Mouse (Mus musculus): ENCODE measurements at regions not wholly inside any gene's neighbourhood (a gene's known extent, or its start where the extent isn't known, plus 50 kb on each side); places are given as distances from the start of the nearest gene placed in this dataset.
"Not testable (repeated sequence)": the region's sequence is repeated elsewhere in the genome, so short reads cannot be mapped to it uniquely, and the experiment has no call there.

DNA sequence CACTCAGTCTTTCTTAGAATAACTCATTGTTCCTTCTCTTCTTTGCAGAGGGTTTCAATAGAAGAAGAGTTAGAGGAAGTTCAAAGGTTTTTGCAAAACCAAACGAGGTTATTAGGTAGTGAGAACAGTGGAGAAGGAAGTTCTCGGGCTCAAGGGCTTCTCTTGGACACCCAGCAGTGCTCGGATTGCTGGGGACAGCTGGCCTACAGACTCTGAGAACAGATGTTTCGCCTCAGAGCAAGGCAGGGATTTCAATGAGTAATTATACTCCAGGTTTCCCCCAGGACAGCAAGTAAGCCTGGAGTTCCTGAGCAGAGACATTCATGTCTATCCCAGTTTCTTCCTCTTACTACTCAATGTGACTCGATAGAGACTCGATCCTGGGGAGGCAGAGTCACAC, 94.4 kb downstream of the Cd24a start:
- DNase-seq (ENCODE audit: low spot score in 2 of 2), result no peak

DNA sequence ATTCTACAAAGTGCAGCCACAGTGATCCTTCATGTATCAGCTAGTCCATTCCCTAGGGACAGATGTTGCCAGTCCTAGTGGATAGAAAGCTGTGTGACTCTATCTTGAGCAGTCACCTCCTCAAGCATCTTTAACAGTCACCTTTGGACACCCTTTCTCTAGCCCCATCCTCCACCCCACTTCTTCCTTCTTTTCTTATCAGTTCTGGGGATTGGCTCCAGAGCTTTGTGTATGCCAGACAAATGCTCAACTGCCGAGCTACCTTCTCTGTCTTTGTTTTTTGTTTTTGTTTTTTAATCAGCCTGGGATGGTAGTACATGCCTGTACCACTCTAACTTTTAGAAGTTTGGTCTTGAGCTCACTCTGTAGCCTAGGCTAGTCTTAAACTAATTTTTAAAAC, 96.7 kb downstream of the Cd24a start:
- no peak for DNase-seq (ENCODE audit: low spot score in 2 of 2)

DNA sequence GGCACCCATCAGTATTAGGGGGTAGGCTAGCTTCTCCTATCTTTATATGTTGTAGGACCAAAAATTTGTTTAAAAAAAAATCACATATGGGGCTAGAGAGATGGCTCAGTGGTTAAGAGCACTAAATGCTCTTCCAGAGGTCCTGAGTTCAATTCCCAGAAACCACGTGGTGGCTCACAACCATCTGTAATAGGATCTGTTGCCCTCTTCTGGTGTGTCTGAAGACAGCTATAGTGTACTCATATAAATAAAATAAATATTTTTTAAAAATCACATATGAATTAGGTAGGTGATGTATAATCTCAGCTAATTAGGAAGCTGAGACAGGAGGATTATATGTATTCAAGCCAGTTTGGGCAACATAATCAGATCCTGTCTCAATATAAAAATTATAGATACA, 97.4 kb downstream of the Cd24a start:
- not testable (repeated sequence) for DNase-seq (ENCODE audit: low spot score in 2 of 2)

DNA sequence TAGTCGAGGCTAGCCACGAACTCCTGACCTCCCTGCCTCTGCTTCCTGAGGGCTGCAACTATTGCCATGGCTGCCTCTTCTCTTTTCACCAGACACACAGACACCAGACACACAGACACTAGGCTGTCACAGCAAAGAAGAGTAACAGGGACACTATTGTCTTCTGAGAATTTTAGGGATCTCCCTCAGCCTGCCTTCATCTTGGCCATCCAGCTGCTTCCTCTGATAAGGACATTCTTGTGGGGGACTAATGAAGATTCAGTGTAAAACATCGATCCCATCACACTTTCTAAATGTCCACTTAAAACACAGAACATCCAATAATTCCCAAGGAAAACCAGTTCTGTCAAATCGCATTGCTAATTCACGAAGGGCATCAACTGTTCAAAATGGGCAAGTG, 98.2 kb downstream of the Cd24a start:
- no peak for DNase-seq (ENCODE audit: low spot score in 2 of 2)

DNA sequence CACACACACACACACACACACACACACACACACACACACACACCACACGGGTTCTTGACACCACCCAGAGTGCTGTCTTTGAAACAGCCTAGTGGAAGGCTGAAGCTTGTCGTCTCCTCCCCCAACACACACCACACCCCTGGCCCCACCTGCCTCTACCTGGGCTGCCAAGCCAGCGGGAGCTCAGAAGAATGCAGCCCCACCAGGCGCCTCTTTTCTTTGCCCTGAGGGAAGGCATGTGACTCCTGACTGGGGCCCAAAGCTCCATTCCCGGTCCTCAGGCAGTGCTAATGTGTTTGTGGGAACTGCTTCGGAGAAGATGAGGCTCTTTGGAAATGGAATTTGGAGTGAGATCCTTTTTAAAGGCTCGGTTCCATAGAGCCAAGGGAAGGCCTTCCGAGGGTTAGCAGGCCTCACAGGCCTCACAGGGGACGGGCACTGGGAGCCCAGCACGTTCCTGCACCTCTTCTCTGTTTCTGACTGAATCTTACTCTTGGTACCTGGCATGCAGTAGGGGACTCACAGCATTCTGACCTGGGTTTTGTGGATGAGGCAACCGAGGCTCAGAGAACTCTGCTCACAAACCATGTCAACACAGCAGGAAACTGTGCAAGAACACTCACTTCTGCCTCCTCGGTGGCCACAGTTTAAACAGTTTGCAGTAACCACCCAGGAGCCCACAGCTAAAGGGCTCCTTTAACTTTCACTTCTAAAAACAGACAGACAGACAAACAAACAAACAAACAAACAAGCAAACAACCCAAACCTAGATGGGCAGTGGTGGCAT, 106.4 kb downstream of the Cd24a start:
- no peak for DNase-seq (ENCODE audit: low spot score in 2 of 2)

DNA sequence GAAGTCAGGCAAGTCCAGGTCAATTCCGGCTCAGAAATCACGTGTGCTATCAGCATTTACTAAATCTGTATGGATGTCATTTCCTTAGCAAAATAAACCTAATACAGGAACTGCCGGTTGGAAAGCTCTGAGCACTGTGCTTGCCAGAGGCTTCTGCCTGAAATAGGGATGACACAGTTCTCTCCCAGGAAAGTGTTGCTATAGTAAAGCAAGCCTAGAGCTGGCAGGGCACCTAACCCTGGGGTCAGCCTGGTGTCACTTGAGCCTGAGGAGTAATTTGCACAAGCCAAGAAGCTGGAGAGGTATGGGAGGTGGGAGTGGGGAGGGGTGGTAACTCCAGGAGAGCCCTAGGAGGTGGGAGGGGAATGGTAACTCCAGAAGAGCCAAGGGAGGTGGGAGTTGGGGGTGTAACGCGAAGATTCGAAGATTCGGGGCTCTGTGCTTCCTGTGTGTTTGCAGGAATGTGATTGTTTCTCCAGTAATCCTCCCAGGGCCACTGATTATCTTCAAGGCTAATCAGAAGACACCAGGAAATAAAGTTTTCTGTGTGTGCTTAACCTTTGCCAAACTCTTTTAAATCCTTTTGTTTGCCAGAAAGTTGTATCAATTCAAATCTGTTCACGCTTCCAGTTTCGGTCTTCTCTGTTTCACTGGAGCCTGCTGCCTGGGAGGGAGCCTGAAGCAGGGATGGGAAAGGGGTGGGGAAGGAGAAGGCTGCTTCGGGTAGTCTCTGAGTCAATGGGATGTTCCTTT, 111.3 kb downstream of the Cd24a start:
- no peak for DNase-seq (ENCODE audit: low spot score in 2 of 2)

DNA sequence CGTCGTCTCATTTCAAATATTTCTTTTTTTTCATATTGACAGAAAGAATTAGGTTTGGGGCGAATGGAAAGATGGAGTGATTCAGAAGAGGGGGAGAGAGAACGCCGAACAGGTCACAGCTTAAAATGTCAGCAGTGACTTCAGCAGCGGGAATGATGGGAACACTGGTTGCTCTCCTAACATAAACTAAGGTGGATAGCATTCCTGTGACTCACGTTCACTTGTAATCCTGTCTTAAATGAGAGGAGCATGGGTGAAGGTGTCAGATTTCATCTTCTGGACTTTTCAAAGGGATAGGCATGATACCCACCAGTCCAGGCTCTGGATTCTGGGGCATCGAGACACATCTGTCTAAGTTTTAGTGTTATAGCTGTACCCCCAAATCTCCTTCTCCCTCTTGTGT, 111.8 kb downstream of the Cd24a start:
- DNase-seq (ENCODE audit: low spot score in 2 of 2), result no peak

DNA sequence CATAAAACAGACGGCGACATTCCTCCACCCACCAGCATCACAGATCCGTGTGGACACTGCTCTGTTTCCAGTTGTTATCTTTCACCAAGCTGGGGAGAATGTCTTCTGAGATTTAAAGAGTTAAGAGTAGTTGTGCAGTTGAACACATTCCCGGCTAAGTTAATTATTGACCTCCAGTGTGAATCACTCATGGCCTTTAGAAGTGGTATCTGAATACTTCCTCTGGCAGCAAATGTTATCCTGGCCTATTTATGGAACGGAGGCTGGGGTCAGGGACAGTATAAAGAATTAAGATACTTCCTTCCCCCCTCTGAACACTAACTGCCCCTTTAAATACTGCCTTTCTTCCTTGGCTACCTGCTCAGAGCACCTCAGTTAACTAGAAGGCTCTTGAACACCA, 115.9 kb downstream of the Cd24a start:
- DNase-seq (ENCODE audit: low spot score in 2 of 2), result no peak

DNA sequence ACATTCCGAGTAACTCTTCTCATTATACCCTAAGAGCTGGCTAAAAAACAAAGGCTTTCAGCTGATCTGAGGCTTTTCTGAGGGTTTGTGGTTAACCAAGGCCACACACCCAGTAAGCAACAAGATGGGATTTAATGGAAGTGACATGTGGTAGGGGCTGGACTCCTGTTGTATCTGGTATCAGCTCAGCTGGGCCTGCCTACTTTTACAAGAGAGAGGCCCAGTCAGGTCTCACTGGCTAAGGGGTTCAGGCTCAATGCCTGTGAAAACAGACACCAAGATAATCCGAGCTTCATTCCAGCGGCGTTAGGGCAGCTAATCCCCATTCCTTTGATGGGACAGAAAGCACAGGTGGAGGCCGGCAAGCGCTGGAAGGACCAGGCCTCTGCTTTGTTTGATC, 116.4 kb downstream of the Cd24a start:
- no peak for DNase-seq (ENCODE audit: low spot score in 2 of 2)

DNA sequence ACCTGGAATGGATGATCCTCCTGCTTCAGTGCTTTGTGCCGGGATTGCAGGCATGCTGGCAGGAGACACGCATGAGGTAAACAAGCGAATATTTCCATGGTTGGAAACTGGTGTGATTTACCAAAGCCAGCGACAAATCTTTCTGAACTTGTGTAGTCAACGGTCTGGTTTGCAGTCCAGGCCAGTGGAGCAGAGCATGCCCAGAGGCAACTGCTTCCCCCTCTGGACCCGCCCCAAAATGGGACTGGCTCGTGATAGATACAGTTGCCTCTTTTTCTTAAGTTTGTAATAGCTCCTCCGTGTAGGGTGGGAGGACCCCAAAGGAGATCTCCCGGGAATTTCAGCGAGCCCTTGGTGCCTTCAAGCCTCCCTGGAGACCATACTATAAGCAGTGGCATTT, 117.4 kb downstream of the Cd24a start:
- DNase-seq (ENCODE audit: low spot score in 2 of 2), result no peak

DNA sequence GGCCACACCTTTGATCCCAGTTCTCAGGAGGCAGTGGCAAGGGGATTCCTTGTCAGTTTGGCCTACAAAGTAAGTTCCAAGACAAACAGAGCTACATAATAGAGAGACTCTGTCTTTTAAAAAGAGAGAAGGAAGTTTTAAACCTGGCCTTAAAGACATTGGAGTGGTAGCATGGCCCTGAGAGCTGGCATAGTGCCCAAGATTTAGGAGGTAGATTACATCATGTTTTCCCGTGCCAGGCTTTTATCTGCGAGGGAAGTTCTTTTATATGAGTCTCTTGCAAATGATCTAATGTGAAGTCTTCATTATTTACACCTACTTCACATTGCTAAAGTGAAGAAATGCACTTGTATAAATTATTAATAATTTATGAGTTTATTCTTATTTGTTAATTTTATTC, 119.8 kb downstream of the Cd24a start:
- no peak for DNase-seq (ENCODE audit: low spot score in 2 of 2)

DNA sequence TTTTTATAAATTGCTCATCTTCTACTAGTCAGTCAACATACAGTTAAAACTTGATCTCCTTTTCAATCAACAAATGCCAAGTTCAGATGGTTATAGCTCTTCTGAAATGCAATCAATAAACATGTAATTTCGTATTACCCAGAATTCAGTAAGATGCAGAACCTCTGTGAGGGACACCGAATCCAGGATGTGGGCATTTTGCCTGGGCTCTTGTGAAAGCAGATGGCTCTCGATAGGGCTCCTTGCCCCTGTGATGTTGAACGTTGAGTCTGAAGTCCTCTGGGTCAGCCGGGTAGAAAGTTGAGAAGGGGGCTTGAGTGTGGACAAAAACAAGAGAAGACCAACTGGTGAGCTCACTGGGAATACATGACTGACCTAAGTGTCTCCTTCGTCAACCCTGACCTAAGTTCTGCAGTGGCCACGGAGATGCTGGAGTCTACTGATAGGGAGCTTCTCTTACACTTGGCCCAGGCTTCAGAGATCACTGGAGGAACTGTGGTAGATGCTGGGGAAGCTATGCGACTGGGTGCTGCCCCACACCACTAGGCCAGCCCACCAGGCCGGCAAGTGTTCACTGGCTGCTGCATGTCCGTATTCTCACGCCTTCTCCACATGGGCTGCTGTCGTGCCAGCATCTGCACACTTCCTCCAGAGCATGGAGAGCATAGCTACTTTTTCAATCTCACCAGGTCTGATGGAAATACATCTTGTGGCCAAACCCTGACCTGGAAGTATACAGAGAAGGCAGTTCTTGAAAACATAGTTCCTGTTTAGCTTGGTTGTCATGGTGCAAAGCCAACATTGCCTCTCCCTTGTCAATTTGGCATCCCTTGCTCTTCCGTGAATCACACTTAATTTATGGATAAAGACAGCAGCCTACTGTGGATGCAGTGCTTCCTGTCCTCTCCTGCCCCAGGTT, 122.5 kb downstream of the Cd24a start:
- no peak for DNase-seq (ENCODE audit: low spot score in 2 of 2)

DNA sequence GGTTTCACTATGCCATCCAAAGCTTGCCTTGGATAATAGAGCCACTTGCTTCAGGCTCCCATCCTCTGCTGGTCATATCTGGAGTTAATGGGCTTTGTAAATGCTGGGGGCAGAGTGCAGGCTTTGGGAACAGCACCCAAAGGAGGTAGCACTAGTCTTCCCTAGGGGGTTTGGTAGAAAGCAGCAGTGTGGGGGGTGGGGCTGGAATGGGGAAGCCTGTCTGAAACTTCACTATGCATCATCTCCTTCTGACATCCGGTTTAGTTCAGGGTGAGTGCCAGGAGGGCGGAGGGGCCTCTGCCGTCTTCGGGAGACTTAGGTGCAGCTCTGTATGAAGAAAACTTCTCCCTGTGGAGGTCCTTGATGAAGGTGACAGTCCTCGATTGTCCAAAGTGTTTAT, 124.8 kb downstream of the Cd24a start:
- no peak for DNase-seq (ENCODE audit: low spot score in 2 of 2)

DNA sequence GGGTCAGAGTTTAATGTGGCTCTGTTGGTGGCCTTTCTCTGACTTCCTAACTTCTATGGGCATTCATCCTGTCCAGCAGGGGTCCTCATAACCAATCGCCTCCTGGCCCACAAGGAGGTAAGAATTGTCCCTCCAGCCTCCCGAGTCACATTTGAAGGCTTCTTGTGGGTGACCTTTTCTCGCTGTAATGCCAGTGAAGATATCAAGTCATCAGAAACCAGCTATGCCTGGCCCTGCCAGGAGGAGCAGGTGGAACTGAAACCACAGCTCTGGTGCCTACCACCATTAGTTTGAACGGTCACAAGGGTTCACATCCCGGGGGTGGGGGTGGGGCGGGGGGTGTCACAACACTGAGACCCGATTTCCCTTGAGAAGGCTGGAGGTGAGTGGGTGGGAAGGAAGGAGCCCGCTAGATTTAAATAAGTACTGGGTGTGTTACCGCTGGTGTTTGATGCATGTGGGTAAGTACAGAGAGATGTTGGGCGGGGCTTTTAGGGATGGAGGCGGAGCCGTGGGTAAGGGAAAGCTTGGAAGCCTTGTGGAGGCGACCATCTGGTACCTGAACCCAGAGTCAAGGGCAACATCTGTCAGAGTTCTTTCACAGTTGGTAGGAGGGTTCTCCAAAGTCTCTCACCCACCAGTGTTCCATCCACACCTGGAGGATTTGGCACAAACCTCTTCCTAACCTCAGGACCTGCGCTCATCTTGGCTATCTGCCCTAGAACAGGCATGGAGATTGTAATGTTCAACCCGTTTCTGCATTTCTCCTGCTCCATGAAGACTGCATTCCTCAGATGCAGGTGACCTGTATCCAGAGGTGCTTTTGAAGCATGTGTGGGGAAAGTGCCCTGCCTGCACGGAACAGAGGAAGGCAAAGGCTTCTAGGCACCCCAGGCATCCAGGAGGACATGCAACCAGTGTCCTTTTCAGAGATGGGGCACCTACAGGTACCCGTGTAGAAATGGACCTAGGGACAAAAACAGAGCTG, 128.2 kb downstream of the Cd24a start:
- DNase-seq (ENCODE audit: low spot score in 2 of 2), result no peak

DNA sequence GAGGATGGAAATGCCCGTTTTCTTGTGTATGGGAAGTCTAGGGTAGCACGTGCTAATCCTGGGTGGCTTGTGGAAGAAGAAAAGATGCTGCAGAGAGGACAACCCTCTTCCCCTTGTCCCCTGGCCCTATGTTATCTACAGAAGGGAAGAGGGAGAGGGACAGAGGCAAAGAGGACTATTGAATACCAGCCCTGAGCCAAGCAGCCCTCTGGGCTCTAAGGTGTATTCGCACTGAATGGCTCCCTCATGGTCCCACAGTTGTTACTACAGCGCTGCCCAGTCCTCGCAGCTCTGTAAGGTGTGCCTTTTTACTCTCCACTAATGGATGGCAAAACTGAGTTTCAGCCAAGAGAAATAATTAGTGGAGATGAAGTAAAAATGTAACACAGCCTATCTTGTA, 128.9 kb downstream of the Cd24a start:
- DNase-seq (ENCODE audit: low spot score in 2 of 2), result no peak

DNA sequence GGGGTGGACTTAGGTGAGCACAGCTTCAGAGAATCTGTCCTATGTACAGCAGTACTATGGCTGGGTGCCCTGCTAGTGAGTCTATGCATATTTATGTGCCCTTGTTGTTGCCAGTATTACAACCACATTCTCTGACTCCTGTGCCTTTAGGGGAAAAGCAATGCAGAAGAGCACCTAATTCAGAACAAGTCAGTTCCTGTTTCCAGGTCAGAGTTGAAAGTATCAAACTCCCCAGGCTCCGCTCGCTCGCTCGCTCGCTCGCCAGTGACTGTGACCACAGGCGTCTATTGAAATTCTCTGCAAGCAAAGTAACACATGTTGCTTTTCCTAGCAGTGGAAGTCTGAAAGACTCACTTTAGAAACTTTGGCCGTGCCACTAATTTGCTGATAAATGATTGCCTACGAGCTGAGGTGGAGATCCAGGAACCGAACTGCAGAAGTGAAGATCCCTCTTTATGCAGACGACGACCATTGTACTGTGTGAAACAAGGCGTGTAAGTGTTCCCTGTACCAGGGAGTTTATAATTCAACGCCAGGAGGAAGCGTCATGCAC, 129.8 kb downstream of the Cd24a start:
- no peak for DNase-seq (ENCODE audit: low spot score in 2 of 2)

DNA sequence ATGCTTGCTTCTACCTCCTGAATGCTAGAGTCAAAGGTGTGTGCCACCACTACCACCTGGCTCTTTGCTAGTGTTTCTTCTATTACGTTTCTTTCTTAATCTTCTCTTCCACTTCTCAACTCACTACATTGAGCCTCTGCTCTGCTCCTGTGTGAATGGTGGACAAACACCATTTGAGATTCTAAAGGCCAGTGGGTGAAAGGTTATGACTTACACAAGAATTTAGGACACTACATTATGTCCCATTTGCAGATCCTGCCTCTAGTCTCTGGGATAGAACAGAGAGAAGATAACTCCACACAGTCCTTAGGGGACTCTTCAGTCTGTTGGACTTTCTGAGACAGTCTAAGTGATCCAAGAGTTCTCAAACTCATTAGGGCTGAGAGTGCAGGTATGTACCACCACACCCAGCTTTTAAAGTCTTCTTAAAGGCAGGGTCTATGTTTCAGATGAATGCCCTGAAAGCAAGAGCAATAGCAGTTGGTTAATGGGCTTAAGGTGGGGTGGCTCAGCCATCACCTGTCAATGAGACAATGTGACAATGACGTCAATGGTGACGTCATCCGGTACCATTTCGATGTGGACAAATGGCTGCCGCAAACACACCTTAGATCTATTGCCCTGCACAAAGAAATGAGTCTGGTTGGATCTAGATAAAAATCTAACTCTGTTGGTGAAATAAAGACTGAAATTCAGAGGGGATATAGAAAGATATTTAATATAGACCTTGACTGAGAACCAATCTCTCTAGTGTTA, 131.4 kb downstream of the Cd24a start:
- DNase-seq (ENCODE audit: low spot score in 2 of 2), result no peak

DNA sequence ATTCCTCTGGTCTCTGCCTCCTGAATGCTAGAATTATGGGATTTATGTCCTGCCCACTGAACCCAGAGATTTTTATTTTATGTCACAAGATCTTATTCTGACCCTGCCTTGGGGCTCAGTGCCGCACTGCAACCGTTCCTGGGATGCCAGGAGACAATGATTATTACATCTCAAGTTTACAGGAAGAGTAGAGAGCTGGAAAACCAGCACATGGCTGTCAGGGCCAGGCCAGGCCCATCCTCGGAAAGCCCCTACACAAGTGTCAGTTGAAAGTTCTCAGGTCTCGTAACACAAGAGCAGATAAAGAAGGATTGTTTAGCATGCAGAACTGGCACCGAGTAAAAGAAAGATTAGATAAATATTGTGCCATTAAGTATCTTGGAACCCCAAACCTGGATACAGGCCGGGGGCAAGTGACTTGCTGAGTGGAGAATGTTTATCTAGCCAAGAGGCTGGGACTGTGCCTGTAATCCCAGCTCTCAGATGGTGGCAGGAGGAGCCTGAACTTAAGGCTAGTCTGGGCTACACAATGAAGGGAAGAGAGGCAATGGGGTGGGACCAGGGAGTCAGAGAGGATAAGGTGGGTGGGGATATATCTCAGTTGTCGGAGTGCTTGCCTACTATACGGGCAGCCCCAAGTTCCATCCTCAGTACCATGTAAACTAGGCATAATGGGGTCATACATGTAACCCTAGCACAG, 132.3 kb downstream of the Cd24a start:
- no peak for DNase-seq (ENCODE audit: low spot score in 2 of 2)

DNA sequence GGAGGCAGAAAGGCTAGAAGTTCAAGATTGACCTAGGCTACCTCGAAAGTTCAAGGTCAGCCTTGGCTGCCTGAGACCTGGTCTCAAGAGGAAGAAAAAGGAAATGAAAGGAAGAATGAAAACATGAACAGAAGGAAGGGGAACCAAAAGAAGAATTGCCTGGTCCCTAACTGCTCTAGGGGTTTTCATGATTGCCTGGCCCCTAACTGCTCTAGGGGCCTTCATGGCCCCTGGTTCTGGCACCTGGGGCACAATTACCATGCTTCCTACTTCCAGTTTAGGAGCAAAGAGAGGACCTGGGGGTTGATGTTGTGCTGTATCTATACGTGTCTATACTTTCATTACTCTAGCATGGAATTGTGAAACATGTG, 132.8 kb downstream of the Cd24a start:
- DNase-seq (ENCODE audit: low spot score in 2 of 2), result no peak

DNA sequence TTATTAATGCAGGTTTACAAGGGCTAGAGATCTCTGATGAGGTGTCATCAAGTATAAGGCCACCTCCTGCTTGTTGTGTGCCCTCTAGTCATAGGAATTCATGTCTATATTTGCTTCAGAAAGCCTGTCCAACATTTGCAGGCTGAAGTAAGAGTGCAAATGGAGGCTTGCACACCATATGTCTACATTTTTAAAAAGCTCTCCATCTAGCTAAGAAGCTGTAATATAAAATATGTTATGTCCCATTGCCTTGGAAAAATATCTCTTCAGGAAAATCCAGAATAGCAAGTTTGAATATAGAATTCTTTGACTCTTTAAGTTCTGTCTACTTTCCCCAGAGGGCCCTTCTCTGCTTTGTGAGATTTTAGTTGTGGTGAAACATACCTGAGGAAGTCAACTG, 134.6 kb downstream of the Cd24a start:
- no peak for DNase-seq (ENCODE audit: low spot score in 2 of 2)

All from cerebellum, postnatal 4 days (tissue).